Mouse (Mus musculus): ENCODE results near the gene Anp32e.
"Not testable (repeated sequence)": the region's sequence is repeated elsewhere in the genome, so short reads cannot be mapped to it uniquely, and the experiment has no call there.

Anp32e gene

DNA sequence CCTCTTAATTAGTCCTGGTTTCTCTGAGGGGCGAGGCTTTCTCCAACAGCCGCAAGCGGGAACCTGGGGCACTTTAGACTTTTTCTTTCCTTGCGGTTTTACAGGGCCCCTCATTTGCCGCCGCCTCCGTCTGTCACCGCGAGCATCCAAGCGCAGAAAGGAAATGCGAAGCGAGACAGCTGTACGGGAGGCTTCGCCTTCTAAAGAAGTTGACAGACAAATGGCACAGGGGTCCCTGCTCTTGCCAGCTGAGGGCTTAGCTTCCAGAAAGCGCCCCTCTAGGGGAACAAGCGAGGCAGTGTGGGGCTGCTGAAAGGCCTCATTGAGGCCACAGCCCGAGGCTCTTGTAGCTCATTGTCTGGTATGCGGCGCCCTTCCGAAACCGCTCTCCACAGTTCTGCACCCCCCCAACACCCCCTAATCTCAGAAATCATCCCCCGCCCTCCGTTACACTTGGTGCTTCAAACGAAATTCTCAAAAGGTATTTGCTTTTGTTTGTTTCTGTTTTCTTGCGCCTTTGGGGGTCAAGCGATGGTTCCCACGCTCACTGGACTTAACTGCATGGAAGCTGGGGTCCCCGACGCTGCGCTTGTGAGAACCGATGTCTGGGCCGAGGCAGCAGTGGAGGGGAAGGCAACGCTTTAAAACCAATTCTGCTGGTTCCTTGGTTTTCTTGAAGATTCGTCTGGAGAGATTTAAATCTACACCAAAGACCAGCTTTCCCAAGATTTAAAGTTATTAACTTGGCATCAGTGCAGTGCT is 44.0 kb downstream of the Anp32e start:
- DNase-seq (ENCODE audit: low read depth): peak; percentile 79

DNA sequence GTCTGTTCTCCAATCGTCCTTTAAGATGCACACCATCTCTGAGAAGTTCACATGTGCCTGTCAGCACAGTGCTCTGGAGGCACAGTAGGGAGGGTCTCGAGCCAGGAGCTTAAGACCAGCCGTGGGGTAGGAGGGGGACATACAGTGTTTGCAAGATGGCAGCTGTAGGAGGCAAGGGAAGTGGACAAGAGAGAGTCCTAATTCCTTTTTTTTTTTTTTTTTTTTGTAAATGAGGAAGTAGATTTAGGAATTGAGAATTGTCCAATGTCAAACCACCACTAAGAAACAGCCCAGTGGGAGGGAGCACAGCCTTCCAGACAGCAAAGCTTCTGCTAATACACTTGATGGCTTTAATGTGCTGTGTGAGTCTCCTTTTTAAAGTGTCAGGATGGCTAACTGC is 48.0 kb downstream of the Anp32e start:
- no peak for DNase-seq (ENCODE audit: low read depth)

DNA sequence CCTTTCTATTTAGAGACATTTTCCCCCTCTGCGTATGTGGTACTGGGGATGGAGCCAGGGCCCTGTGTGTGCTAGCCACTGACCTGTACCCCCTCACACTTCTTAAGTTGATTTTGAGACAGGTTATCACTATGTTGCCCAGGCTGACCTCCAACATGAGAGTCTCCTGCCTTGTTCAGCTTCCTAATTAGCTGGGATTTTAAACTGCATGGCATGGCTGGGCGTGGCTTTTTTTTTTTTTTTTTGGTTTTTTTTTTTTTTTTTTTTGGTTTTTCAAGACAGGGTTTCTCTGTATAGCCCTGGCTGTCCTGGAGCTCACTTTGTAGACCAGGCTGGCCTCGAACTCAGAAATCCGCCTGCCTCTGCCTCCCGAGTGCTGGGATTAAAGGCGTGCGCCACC is 48.5 kb downstream of the Anp32e start:
- not testable (repeated sequence) for DNase-seq (ENCODE audit: low read depth)

DNA sequence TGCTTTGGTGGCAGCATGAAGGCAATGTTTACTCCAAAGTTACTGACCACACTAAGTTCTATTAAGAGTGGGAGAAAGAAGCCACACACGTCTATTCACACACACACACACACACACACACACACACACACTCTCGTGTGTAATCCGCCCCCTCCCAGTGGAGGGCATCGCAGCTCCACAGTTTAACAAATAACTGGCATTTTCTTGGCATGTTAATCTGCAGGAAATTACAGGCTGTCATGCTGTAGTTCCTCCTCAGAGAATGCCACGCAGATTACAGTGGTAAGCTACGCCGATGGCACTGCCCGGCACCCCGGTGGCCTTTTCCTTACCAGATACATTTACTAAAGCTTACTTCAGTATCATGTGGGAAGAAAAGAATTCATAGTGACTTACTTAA is 49.2 kb downstream of the Anp32e start:
- DNase-seq (ENCODE audit: low read depth): no peak

DNA sequence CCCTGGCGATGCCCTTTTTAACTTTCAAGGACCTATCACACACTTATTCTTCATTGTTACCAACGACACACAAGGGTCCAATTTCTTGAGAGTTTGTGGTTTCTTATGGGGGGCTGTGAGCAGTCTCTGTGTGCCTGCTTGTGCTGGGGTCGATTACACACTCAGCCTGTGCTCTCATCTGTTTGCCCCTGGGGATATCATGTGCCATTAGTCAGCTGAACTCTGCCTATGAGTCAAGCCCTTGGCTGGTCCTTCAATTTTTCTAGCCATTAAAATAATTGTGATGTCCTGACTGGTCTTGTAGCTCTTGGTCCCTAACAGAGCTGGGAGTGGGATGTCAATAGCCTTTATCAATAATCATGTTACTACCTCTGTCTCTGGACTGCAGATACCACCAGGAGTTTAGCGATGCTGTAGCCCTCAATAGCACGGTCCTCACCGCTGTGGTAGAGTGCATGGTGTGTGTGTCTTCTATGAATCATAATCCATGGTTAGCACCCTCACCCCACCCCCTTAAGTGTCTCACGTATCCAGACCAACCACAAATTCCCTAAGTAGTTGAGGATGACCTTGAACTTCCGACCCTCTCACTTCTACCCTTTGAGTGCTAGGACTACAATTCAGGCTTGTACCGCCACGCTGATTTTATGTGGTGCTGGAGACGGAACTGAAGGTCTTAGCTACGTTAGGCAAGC is 51.4 kb downstream of the Anp32e start:
- no peak for DNase-seq (ENCODE audit: low read depth)

DNA sequence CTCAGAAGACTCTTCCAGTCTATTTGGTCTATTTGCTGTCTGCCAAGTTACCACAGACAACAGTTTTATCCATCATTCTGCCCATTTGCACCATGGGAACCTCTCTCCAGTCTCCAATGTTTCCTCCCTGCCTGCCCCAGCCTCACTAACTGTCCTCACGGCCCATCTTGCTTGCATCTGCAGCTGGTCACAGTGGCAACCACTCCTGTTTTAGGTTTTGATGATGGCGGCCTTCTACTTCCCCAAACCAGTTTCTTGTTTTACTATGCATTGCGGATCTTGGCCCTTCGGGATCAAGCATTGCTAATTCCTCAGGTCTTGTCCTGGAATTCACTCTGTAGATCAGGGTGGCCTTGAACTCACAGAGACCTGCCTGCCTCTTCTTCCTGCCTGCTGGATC is 53.1 kb downstream of the Anp32e start:
- no peak for DNase-seq (ENCODE audit: low read depth)

DNA sequence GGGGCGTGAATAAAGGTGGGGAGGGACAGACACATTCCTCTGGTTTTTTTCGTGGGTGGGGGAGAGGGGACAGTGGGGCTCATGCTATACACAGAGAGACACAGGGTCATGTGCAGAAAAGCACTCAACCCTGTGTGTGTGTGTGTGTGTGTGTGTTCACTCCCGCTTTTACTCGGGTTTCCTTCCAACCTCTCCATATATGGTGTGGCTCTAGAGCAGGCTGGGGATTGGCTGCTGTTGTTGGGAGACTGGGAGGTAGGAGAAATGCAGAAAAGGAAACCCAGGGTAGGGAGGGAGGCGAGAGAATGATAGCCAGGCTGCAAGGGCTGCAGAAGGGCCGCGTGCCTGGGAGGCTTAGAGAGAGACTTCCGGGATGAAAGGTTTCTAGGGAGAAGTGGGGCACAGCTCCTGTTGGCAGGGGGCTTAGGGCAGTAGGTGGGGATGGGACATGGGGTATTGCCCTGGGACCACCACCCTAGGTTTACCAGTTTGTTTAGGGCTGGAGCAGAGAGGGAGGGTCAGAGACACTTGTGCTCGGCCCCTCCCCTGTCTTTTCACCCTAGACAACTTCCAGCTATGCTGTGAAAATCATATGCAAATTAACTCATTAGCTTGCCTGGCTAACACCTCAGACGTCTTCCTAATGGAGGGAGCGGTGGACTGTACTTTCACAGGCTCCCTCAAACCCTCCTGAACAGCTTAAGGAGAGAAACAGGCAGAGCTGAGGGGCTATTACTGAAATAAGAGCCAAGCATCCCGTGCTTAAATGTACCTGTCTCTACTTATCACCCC is 56.4 kb downstream of the Anp32e start:
- DNase-seq (ENCODE audit: low read depth): peak; percentile 25

DNA sequence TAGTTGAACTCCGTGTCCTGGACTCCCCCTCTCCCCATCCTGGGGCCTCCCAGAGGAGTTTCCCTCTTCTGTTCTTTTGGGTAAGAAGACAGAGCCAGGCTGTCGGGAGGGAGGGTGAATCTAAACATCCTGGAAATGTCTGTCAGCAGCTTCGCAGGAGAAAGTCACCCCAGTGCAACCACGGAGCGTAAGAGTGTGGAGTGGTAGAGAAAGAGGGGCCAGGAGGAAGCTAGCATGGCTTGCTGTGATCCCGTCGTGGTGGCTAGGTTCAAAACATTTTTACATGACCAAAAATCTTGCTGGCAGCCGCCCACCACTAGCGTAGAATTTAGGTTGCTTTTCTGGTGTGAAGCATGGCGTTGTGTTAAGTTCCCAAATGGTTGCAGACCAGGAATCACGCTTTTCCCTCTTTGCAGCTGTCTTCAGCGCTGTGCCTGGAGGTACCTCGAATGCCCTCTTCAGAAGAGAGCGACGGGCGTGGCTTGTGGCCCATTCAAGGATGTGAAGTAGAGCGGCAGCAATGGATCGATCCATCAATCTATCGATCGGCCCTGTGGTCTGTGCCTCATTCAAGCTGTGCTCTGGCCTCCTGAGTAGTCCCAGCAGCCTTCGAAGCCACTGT is 57.1 kb downstream of the Anp32e start:
- DNase-seq (ENCODE audit: low read depth): peak; percentile 67

DNA sequence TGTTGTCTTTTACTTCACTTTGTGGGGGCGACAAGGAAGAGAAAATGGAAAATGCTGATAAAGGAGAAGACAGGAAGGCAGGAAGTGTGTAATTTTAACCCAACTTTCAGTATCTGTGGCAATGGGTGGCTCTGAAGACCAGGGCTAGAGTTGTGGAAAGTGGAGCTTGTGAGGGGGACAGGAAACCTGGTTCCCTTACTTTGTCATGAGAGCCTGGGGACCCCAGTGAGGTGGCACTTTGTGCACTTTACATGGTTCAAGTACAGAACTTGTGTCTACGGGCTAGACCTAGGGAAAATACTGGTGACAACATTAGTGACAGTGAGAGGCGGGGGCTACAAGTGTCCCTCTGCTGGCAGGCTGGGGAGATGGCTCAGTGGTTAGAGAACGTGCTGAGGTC is 57.9 kb downstream of the Anp32e start:
- DNase-seq (ENCODE audit: low read depth): peak; percentile 46

DNA sequence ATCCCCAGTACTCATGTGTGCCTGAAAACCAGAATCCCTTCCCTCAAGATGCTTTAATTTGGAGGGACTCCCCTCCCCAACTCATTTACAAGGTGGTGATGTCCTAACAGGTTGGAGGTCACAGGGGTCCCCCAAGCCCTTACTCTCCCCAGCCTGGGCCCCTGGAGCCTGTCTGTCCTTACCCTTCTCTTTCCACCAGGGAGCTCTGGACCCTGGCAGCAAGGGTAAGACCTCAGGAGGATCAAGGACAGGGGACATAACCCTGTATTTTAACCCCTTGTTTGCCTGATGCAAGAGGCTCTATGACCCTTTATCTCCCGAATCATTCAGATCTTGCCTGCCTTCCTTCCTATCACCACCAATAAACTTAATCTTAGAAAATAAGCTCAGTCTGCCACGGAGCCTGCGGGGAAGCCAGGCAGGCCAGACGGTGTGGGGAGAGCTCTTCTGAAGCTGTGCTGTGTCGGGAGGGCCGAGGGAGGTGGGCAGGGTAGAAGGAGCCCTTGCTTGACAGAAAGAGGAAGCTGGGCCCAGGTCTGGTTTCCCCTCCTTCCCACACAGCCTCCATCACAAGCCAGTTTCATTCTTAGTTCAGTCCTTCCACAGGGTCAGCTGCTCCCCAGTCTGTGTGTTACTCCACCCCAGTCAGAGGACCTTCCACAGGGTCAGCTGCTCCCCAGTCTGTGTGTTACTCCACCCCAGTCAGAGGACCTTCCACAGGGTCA is 58.5 kb downstream of the Anp32e start:
- DNase-seq (ENCODE audit: low read depth): peak; percentile 25

DNA sequence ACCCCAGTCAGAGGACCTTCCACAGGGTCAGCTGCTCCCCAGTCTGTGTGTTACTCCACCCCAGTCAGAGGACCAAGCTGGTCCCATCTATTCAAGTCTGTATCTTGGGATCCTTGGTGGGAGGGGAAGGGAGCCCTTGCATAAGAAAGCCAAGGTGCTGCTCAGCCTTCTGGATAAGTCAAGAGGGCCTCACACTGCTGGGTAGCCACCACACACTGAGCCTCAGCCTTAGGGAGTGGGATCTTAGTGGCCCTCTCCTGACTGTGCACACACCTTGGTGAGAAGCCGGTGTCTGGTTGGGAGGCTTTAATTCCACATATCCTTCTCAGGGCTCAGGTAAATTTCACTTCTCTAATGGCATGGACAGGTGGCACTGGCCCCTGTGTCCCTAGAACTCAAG is 59.1 kb downstream of the Anp32e start:
- DNase-seq (ENCODE audit: low read depth): no peak

DNA sequence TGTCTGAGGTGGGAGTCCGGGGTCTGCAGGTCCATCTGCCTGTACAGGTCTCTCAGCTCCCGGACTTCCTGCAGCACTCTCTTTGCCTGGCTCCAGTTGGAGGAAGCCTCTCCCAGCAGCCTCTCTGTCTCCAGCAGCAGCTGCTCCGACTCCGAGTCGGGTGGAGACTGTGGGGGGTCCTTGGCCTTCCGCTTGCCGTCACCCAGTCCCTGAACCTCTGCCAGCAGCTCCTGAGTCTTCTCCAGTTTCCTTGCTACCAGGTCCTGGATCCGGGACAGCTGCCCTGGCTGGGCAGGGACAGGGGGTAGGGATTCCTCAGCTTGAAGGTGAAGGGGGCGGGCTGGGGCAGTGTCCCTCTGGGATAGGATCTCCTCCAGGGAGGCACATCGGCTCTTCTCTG is 59.9 kb downstream of the Anp32e start:
- no peak for DNase-seq (ENCODE audit: low read depth)

DNA sequence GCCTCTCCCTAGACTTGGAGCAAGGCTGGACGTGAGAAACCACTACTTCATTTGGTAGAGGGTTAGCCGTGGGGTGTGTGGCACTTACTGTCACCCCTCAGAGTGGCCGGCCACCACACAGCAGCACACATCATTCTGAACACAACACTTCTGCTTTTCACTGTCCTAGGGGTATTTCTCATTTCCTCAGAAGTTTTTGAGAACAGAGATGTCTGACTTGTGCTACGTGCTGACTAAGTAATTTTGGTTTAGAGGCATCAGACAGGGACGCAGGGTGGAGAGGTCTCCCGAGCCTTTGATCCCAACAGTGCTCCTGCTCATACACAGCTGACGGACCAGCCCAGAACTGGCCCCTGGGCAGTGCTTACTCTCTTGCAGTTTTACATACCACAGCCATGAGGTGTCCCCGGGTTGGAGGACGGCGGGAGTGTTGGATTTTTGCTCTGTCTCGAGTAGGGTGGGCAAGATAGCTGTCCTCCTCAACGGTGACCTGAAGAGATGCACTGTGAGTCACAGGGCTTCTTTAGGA is 61.4 kb downstream of the Anp32e start:
- DNase-seq (ENCODE audit: low read depth): no peak

DNA sequence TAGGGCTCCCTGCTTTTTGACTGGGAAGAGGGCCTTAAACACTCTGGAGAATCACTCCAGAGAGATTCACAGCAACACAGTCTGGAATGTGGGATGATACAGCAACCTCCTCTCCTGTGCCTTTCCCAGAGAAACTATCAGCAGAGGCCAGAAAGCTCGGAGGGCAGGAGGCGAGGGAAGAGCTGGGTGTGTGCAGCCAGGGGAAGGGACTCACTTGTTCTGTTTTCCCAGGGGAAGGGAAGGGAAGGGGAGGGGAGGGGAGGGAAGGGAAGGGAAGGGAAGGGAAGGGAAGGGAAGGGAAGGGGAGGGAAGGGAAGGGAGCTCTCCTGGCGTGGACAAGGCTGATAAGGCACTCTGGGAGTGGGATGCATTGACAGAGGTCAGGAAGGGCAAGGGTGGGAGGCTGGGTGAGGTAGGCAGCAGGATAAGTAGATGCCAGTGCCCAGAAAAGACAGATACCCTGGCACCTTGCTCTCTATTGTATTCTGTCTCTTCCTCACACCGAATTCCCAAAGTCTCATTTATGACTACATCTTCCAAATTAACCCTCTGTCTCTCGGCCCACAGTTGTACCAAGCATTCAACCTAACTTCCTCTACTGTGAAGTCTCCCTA is 64.1 kb downstream of the Anp32e start:
- no peak for DNase-seq (ENCODE audit: low read depth)

DNA sequence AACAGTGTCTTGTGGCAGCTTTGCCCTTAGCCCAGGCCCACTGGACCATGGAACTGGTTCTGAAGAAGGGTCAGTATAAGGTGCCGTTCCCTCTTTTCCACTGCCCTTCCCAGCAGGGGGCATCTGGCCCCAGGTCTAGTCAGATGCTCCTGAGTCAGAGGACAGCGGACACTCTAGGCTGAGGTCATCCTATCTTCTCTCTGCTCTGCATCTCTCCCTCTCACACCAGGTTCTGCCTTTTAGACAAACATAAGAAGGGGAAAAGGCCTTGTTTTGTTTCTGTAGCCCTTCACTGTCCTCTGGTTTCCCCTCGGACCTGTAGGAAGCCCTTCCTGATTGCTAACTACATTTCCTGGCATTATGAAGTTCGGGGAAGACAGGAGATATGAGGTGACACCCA is 64.8 kb downstream of the Anp32e start:
- peak; percentile 15 for DNase-seq (ENCODE audit: low read depth)

DNA sequence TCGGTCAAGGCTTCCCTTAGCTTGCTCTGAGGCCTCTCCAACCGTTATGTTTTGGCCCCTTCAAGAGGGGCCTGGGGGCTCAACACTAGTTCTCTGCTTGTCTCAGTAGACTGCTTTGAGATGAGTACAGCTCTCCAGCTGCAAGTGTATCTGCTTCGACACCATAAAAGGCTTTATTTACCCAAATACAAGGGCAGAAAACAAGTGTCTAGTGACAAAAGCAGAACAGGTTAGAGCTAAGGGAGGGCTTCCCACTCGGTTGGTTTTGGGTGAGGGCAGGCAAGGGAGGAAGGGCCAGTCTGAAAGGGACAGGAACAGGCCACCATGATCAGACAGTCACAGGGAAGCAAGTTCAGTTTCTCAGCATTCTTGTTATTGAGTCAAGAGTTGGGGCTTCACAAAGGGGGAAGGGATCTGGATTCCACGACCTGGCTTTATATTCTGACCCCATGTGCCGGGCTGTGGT is 65.4 kb downstream of the Anp32e start:
- DNase-seq (ENCODE audit: low read depth): peak; percentile 30

DNA sequence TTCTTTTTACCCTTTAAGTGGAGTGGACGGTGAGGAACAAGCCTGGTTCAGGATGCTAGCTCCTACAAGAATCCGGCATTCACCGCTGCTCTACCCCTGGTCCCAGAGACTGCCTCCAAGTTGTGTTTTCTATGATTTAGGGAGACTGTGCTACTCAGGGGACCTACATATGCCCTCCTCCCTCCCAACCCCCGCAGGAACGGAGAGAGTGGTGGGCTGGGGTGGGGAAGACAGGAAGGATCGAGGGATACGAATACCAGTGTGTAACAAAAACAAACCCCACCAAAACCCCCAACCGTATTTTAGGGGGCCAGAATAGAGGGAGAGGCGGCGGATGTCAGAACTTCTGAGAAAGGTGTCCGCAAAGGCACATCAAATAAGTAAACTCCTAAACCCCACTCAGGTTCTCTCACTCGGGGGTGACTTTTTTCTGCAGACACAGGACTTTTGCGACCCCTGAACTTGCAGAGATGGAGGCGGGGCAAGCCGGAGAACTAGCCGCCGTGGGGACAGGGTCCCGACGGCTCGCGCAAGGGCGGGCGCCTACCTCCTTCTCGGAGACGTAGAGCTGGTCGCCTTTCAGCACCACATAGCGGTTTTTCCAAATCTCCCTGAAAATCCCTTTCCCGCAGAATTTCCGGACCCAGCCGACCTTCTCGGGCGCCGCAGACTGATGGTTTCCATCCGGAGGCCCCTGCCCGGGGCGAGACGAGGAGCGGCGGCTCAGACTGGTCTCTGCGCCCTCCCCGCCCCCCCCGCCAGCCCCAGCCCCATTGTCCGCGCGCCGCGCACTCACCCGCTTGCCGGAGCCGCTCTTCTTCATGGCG is 66.1 kb downstream of the Anp32e start:
- DNase-seq (ENCODE audit: low read depth): peak; percentile 49

DNA sequence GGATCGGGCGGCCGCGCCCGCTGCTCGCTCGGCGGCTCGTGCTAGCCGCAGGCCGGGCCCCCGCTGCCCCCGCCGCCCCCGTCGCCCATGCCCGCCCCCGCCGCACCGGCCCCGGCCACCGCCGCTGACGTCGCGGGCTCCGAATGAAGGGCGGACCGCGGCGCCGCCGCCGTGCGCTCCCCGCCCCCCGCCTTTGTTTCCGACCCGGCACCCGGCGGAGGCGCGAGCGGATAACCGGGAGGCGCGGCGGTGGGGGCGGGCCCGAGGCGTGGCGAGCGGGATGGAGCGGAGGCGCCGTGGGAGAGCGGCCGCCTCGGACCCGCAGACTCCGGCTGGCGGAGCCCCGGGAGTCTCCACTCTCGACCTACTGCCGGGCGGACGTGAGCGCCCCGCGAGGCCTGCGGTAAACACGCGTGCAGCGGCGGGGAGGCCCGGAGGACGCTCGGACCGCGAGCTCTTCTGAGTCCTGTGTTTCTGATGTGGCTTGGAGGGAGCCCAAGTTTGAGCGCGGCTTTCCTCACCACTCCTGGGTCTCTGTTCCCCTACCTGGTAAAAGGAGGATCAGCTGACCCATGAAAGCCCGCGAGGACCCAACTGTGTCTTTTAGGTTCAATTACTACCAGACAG is 66.9 kb downstream of the Anp32e start, which contains the start of gene Plekho1:
Plekho1 (minus strand) TSS at position 200 of the 627 bp plus-strand sequence.
- DNase-seq (ENCODE audit: low read depth): peak; percentile 52

DNA sequence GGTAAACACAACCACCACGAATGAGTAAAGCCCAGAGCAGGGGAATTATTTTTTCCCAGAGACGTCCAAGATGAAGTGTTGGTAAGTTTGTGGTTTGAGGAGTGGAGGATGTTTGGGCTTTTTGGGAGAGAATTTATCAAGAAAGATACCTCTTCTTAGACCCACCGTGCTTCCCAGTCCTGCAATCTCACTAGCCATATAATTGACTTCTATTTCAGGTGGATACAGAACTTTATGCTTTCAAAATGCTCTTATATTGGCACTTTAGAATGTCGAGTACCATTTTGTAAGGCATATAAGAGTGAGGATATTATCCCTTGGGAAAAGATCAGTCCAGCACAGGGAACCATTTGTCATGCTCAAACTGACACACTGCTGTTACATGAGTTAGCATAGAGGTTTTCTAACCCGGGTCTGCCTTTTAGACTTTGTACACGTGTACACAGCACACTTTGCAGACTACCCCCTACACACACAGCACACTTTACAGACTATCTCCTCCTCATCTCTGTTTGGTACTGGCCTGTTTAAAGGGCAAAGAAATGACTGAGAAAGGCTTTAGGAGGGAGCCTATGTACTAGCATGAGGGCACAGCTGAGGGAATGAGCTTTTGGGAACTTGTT is 67.5 kb downstream of the Anp32e start:
- DNase-seq (ENCODE audit: low read depth): peak; percentile 26

All from naive thymus-derived CD4-positive, alpha-beta T cell, adult 2 months (primary cell).